Mouse (Mus musculus) C2C12 (cell line): ENCODE results near the gene Itgb3bp.

ENCODE experiments used
- CEBPB ChIP-seq: IDR thresholded peaks from one replicate; pipeline ENCODE4 v1.6.1; 2011; ENCODE audit warnings: low read depth, mild to moderate bottlenecking, control low read depth, moderate library complexity
- CTCF ChIP-seq: IDR thresholded peaks from one replicate; pipeline ENCODE4 v1.5.1; 2011; ENCODE audit not compliant: control insufficient read depth, insufficient read depth, insufficient read length
- FOSL1 ChIP-seq: IDR thresholded peaks from one replicate; pipeline ENCODE4 v1.8.0; 2011; ENCODE audit warnings: mild to moderate bottlenecking, low read length; ENCODE audit not compliant: poor library complexity, insufficient read depth, severe bottlenecking
- MAX ChIP-seq: IDR thresholded peaks from one replicate; pipeline ENCODE4 v1.6.1; 2011; ENCODE audit warnings: mild to moderate bottlenecking, control low read depth
- MYOD1 ChIP-seq: IDR thresholded peaks from one replicate; pipeline ENCODE4 v1.6.1; 2011; ENCODE audit warnings: low read depth; ENCODE audit not compliant: control insufficient read depth, insufficient read length

DNA sequence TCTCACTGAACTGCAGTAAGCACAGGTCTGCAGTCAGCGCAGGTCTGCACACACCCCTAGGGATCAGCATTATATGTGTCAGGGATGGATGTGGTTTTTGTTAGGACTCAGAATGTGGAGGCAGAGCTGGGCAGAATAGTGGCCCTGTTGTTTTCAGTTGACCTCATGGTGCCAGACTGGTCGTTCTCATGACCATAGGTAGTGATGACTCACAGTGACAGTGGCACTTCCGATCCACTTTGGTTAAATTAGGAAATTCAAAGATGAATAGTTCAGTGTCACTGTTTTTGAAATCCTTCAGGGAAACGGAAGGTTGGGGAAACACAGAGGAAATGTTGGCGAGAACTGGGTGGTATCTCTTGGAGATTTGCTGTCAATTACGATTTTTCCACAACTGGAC, 43.3 kb upstream of the Itgb3bp start:
- TF ChIP-seq MAX (no peak), CEBPB (no peak), CTCF (no peak), MYOD1 (peak; percentile 41), FOSL1 (no peak)
